Mouse (Mus musculus) left cerebral cortex, postnatal 14 days (tissue): ENCODE results near the gene Ms4a5. TPM values are rescaled to one million over a fixed set of nuclear protein-coding genes. Genes with fewer than 3 reads are reported as not detected.
"Not testable (repeated sequence)": the region's sequence is repeated elsewhere in the genome, so short reads cannot be mapped to it uniquely, and the experiment has no call there.

Experiments used
- DNase-seq, 2 experiments: peaks; one replicate each; pipeline ENCODE4 v3.0.0; 2021 to 2022; ENCODE audit warnings: low spot score in 2 of 2, mixed read lengths in 1 of 2
- intact Hi-C: fragments of 180-260 bp; cut with DNase I; formaldehyde crosslinking; loops from one replicate; pipeline ENCODE4 v1.15.1; 2025
- long read RNA-seq, 2 experiments: library from polyadenylated mRNA; stranded (forward); transcript quantifications; one replicate each; pipeline ENCODE4 v2.0.0; 2021
- total RNA-seq, 2 experiments: library from RNA; stranded (reverse); gene quantifications; 2 replicates each; pipeline ENCODE4 v1.2.3; 2021

The Ms4a5 gene
- total RNA-seq, result not detected
- long read RNA-seq, experiment 1, result 0 reads
- long read RNA-seq, experiment 2, result 0 reads

DNA sequence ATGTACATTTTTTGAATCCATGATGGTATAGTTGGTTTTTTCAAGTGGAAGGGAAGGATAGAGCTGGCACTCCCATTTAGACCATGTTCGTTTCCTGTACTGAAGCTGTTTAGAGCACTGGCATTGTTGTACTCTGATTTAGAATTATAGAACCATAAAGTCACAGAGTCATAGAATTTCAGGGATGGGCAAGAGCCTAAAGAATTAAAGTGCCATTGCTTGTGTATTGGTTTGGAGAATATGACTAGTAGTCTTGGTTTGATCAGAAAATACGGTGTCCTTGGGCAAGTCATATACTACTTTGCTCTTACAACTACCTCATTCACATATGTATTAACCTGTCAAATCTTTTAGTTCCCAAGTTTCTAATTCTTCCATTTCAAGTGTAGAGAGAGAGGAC lies at the start of gene Ms4a5:
Ms4a5 (minus strand) TSS at position 101 of the 400 bp plus-strand sequence.
- DNase-seq, result no peak

DNA sequence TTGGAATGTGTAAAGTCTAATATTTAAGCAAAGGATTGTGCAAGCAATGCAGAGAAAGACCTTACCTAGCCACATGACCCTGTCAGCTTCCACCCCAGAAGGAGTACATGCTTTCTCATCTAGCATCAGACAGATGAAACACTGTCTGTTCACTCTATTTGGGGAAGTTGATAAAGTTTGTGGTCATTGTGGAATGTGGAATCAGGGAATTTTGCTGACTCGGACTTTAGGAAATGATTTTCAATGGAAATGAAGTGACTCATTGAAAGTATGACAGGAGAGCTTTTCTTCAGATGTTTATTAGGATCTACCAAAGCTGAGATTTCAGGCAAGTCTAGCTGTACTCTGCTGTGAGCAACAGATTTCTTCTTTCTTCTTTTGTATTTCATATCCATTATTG lies 37.5 kb upstream of the Ms4a5 start:
- DNase-seq, result no peak
- intact Hi-C loops, result no loop called here

More for the DNA sequence above, at the start of gene Ms4a5:
- intact Hi-C loops, result no loop called here

DNA sequence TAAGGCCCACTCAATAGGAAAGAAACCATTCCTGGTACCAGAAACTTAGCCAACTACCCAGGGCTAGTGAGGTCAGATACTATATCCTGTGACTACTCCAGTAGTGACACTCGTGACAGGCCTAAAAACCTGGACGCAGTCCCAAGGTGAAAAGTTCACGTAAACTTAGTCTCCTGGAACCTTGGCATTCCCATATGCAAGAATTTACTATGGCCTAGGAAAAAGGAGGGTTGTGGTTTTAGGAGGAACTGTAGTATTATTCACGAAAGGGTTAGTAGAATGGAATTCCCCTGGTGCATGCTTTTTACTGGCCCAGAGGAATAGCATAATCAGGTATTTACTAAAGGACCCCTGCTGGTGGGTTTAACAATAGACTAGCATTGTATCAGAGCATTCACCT lies 33.1 kb upstream of the Ms4a5 start:
- intact Hi-C loops, result no loop called here
- no peak for DNase-seq

DNA sequence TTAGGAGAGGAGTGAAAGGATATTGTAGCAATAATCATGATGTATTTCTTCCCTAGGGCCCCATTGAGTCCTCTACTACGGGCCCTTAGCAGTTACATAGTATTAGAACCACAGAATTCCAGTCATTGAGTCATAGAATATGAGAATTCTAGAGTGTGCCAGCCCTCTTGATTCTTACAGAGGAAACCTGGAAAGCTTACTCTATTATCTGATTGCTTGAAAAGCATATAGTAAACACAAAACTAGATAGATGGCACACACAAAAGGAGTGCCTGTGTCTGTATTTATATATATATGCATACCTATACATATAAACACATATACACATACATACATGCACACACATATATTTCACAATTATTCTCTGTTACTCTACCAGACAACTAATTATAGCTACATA lies 30.7 kb upstream of the Ms4a5 start, which contains the start of gene Ms4a14:
Ms4a14 (minus strand) TSS at position 101 of the 400 bp plus-strand sequence.
- intact Hi-C loops, result no loop called here
- no peak for DNase-seq

DNA sequence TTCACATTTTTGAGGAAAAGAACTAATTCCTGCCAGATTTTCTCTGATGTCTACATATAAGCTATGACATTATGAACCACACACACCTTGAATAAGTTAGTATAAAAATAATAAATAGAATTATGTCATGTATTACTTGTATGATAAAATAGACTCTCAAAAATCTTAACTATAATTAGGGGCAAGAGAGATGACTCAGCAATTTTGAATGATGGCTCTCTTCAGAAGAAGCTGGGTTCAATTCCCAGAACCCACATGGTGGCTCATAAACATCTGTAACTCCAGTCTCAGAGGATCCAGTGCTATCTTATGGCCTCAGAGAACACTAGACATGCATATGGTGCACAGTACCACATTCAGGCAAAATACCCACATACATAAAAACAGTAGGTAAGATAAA lies 25.2 kb upstream of the Ms4a5 start:
- intact Hi-C loops, result no loop called here
- DNase-seq, result no peak

DNA sequence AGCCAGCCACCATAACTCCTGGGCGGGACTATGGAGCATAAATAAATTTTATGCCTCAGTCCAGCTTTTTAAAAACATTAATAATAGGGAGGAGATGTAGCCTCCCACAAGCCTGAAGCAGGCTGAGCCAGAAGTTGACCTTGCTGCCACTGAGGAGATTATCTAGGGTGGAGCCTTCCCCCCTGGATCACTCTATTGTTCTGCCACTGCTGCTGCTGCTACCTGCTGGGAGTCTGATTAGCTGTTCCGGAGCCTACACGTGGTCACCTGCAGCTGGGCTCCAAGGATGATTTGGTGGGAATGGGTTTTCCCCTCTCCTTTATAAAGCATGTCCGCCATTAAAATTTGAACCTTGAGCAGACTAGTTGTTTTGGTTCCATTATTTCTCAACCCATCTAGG lies 15.9 kb upstream of the Ms4a5 start:
- intact Hi-C loops, DNase-seq: not testable (repeated sequence)

DNA sequence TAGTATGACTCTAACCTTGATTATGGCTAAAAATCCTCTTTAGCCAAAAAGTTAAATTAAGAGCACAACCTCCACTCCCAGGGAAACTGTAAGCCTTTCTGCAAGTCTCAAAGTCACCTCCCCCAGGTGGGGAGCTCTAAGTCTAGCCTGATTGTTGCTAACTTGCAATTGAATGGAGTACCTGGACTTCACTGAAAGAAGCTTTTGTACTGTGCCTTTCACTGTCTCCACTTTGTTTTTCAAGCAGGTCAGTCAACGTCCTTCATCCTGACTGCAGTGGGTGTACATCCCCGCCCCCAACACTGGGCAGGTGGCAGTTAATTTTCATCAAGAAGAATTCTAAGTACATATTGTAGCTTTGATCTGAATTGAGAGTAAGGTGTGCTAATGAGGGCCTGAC lies 15.3 kb upstream of the Ms4a5 start:
- DNase-seq, result no peak
- intact Hi-C loops, result no loop called here

DNA sequence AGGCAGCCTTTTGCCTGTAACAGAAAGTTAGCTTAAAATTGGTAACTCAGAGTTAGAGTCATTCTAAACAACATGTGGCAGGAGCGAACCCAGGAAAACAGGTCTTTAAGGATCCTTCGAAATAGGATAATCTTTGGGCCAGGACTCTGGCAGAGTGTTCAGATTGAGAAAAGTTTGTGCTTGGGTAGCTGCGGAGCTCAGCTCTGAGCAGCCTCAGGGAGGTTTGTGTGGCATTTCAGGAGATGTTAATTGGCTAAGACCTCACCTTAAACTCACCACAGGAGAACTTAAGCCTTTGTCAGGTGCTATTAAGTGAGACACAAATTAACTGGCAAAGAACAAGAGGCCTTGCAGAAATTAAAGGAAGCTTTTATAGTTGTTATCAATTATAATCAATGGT lies 9.9 kb upstream of the Ms4a5 start:
- DNase-seq, intact Hi-C loops: not testable (repeated sequence)

DNA sequence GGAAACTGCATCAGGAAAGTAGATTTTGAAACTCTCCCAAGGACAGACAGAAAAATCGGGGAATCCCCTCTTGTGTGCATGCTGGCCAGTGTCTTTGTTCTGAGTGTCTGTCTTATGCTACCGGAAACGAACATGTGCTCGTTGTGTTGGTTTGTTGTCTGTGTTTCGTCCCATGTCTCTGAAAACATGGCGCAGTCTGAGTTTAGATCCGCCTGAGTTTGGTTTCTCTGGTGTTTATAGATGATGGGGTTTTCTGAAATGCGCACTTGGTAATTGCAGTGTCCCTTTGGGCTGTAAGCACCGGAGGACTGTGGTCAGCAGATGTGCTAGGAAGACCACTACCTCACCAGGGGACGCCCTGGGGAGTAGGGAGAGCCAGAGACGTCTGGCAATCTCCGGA lies 9.3 kb upstream of the Ms4a5 start:
- intact Hi-C loops, result no loop called here
- DNase-seq, result no peak

DNA sequence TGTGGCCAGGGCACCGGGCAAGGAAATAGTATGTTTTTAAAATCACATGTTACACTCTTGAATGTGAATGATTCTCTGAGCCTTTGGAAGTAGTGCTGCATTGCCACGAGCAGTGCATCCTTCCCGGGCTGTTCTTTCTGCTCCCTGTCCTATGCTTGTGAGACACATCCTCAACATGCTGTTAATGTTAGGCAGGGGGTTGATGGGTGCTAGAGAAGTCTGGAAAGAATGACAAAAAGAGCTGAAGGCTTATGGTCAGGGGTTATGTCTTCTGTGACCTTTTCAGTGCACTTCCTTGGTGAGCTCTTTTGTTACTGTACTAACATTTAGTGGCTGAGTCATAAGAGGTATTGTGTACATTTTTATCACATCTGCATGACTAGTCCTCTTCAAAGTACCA lies 3.5 kb downstream of the Ms4a5 start:
- DNase-seq, result no peak
- intact Hi-C loops, result no loop called here

DNA sequence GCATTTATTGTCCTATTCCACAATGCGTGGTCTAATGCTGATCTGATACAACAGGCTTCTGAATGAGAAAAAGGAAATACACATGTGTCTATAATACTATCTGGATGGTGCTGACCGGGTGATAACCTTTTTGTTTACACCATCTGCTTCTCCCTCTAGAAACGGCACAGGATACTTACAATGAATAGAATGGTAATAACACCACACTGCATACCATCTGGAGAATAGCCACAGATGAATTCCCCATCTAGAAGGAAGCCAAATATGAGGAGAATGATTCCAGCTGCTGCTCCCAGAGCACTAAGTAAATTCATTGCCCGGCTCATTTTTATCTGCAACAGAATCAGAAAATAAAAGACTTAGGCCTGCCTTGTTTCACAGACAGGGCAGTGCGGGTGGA lies 7.2 kb downstream of the Ms4a5 start:
- intact Hi-C loops, result no loop called here
- no peak for DNase-seq

DNA sequence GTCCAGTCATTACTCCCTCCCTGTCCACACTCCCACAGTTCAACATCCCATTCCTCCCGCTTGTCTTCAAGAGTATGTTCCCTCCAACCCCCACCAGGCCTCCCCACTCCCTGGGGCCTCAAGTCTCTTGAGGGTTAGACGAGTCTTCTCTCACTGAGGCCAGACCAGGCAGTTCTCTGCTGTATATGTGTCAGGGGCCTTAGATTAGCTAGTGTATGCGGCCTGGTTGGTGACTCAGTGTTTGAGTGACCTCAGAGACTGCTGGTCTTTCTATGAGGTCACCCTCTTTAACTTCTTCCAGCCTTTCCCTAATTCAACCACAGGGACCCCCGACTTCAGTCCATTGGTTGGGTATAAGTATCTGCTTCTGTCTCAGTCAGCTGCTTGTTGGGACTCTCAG lies 16.7 kb downstream of the Ms4a5 start:
- intact Hi-C loops, result no loop called here
- no peak for DNase-seq

DNA sequence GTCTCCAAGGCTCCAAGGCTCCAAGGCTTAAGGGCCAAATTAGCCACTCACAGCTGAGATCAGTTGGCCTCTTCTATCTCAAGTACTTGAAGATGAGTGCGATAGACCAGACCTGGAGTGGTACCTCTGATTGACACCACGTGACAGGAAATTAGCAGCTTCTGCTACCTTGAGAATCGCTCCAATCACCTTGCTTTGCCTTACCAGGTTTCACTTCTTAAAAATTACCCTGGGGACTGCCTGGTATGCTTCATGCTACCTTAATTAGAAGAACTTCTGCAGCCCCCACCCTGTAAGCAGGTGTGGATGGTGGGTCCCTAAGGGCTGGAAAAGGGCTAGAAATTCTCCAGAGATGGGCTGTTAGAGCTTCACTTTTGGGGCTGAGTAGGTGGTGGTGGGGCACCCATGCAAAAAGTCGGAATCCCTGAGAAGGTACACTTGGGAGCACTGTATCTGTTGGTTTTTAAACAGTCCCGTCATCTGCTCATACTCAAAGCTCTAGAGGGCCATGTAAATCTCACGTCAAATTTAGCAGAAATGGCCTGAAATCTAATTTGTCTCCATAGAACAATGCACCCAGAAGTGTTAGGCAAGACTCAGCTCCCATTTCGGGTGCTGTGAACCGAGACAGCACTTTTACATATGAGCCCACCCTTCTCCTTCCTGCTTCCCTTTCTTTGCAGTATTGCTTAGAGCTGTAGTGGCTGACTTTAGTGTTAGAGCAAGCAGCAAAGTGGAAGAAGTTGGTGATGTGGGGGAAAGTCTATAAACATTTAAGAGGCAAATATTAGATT lies 17.4 kb downstream of the Ms4a5 start, which contains the start of gene Ms4a1:
Ms4a1 (minus strand) TSS at position 190 of the 794 bp plus-strand sequence.
- intact Hi-C loops, result no loop called here
- DNase-seq, result no peak

DNA sequence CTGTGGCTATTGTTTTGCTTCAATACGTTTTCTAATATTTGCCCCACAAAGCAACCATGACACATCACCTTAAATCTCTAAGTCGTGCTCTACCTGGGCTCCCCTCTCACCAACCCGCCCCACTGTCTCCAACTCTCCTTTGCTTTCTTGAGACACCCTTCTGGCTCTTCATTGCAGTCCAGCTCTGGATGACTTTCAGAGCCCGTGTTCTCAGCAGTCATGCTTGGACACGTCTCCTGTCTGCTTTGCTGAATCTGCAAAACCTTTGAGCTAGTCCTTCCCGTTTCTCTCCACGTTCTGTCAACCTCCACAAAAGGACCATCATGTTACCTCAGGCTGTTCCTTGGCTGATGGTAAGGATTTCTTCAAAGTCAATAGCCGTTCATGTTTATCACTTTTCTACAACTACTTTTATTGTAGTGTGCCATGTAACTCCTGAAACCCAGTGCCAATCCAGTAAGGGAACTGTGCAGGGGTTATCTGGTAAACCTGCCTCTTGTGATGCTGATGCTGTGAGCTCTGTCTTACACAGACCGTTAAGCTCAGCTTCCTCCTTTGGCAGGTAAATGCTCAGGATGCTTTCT lies 19.0 kb downstream of the Ms4a5 start:
- no peak for DNase-seq
- intact Hi-C loops, result no loop called here

DNA sequence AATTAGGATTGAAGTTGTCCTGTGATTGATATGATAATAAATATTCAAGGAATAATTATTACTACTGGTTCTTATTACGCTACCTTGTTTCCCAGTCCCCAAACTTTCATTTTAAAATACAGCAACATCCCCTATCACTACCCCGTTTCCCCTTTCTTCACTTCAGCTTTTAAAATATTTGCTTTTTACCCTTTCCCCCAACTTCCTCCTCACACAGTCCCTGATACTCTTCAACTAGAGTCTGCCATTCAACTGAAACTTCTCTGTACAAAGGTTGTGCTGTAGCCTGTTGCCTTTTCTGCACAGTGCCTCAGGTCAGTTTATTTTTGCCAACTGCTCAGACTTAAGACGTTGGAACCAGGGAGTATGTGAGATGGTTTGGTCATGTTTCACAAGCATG lies 20.1 kb downstream of the Ms4a5 start:
- intact Hi-C loops, result no loop called here
- no peak for DNase-seq

DNA sequence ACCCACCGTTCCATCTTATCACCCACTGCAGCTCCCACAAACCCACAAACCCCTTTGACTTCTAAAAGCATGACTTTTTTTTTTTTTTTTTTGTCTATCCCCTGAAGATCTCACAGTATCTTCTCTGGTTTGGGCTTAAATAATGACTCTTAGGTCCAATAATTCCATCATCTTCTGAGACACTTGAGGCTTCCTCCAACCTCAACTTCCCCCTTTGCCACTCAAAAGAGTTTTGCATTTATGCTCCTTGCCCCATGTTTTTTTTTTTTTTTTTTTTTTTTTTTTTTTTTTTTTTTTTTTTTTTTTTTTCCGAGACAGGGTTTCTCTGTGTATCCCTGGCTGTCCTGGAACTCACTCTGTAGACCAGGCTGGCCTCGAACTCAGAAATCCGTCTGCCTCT lies 20.7 kb downstream of the Ms4a5 start:
- DNase-seq, intact Hi-C loops: not testable (repeated sequence)

DNA sequence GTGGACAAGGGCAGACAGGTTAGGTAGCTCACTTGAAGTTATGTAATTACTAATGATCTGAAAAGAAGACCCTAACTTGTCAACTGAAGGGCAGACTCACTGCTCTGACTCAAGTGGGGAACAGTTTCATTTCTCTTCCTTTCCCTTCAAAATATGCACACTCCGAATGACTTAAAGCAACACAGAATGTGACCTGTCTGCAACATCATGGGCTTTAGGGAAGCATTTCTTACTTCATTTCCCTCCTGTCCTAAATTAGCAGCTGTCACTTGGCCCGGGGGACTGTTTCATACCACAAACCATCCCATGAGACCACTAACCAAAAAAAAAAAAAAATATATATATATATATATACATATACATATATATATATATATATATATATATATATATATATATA lies 22.2 kb downstream of the Ms4a5 start:
- intact Hi-C loops, result no loop called here
- DNase-seq, result no peak

DNA sequence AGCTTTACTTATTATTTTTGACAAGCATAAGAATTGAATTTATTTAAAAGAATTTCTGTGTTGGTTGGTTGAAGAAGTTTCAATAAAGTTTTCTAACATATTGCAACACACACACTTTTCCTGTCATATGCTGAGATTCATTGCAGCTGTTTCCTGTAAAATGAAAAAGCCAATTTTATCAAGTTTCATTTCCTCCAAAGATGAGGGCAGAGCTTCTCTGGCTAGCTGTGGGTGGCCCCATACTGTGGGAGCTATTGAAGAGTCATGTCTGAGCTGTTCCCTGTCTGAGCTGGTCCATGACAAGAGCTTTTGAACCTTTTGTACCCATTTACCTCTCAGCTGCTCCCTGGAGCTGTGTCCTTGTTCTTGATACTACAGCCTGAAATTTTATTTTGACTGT lies 39.4 kb downstream of the Ms4a5 start:
- no peak for DNase-seq
- intact Hi-C loops, result no loop called here

DNA sequence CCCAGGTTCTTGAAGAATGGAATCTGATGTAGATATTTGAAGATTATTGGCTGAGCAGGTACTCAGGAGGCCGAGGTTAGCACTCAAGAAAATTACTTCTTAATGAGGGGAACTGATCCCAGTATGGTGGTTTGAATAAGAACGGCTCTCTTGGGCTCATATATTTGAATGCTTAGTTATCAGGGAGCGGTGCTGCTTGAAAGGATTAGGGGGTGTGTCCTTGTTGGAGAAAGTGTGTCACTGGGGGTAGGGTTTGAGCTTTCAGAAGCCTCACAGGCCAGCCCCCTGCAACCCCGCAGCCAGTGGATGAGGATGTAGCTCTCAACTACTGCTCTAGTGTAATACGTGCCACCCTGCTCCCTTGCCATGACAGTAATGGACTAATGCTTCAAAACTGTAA lies 41.1 kb downstream of the Ms4a5 start:
- no peak for DNase-seq
- intact Hi-C loops, result no loop called here

DNA sequence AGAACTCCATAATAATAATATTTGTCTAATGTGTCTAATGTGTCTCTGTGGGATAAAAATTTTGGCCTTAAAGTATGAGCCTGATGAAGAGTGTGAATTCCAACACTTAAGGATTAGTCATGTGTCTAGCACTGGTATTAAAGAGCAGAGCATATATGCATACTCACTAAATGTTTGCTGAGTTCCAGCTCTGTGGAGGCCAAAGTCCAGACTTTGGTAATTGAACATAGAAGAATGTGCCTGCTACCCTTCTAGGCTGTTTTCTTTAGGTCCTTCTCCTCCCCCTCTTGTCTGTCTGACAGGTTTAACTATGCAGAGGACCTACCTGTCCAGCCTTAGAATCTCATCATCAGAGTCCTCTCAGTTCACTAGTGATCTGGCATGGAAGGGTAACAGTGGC lies 47.9 kb downstream of the Ms4a5 start:
- intact Hi-C loops, result no loop called here
- DNase-seq, result no peak
